Mouse (Mus musculus) urinary bladder, postnatal 10 days (tissue): ENCODE measurements around the gene Sec16a.
A peak's percentile ranks its signal among the peaks of the same experiment; 100 is the strongest.

Source experiments
- DNase-seq: peaks from one replicate; pipeline ENCODE4 v3.0.0; 2022; ENCODE audit warnings: low spot score

Sec16a gene

GRCm38 (mm10) chr2:26474789-26475504 is 29.9 kb upstream of the Sec16a start:
- DNase-seq, result no peak

GRCm38 (mm10) chr2:26472312-26473090 is 27.5 kb upstream of the Sec16a start:
- DNase-seq, result no peak

- no peak for DNase-seq
Observed at GRCm38 (mm10) chr2:26471652-26472285, 26.8 kb upstream of the Sec16a start.

- no peak for DNase-seq
Observed at GRCm38 (mm10) chr2:26470967-26471366, 26.0 kb upstream of the Sec16a start.

GRCm38 (mm10) chr2:26468376-26468775 is 23.4 kb upstream of the Sec16a start:
- DNase-seq, result no peak

GRCm38 (mm10) chr2:26463412-26463811 is 18.4 kb upstream of the Sec16a start:
- no peak for DNase-seq

- no peak for DNase-seq
Observed at GRCm38 (mm10) chr2:26462980-26463379, 18.0 kb upstream of the Sec16a start.

- no peak for DNase-seq
Observed at GRCm38 (mm10) chr2:26461667-26462066, 16.7 kb upstream of the Sec16a start.

GRCm38 (mm10) chr2:26460837-26461236 is 15.8 kb upstream of the Sec16a start:
- no peak for DNase-seq

GRCm38 (mm10) chr2:26460097-26460646 is 15.2 kb upstream of the Sec16a start:
- no peak for DNase-seq

- no peak for DNase-seq
Observed at GRCm38 (mm10) chr2:26459478-26459877, 14.5 kb upstream of the Sec16a start.

GRCm38 (mm10) chr2:26458402-26459124 is 13.5 kb upstream of the Sec16a start:
- DNase-seq, result no peak

GRCm38 (mm10) chr2:26449121-26450060 is 4.4 kb upstream of the Sec16a start:
- DNase-seq, result no peak

- no peak for DNase-seq
Observed at GRCm38 (mm10) chr2:26447451-26447850, 2.4 kb upstream of the Sec16a start.

GRCm38 (mm10) chr2:26446671-26447070 is 1.7 kb upstream of the Sec16a start:
- DNase-seq, result no peak

- DNase-seq, result peak; percentile 69
Observed at GRCm38 (mm10) chr2:26445666-26446445, 840 bp upstream of the Sec16a start.

GRCm38 (mm10) chr2:26444368-26444767 is 648 bp downstream of the Sec16a start:
- no peak for DNase-seq

GRCm38 (mm10) chr2:26443876-26444275 is 1.1 kb downstream of the Sec16a start:
- no peak for DNase-seq

GRCm38 (mm10) chr2:26442843-26443242 is 2.2 kb downstream of the Sec16a start:
- DNase-seq, result no peak

GRCm38 (mm10) chr2:26441688-26442087 is 3.3 kb downstream of the Sec16a start:
- no peak for DNase-seq
